Mouse (Mus musculus) urinary bladder, adult 18-20 months (tissue): Measurements from ENCODE around the gene Bcat1.

Experiments used
- DNase-seq, 2 experiments: peaks; one replicate each; pipeline ENCODE4 v3.0.0; 2022; ENCODE audit warnings: low spot score in 2 of 2, mixed read lengths in 2 of 2

Gene Bcat1

DNA sequence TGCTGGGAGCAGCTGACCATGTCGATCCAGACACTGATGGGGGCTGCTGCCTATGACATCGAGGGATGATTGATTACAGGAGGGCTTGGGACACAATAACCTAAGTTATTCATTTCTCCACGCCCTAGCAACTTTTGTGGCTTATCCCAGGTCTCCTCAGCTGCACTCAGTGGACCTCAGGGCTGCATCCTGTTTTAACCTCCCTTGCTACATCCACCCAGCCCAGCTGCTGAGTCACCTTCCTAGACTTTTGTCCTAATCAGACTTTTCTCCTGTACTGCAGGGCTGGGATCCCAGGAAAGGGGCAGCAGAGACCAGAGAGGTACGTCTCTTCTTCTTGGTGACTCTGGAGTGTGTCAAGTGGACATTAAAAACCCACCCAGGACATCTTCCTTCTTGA lies 19.9 kb downstream of the Bcat1 start:
- no peak for DNase-seq

- no peak for DNase-seq
Observed at GRCm38 (mm10) chr6:145055277-145055858, 20.6 kb downstream of the Bcat1 start.

- no peak for DNase-seq
Observed at GRCm38 (mm10) chr6:145052669-145053068, 23.3 kb downstream of the Bcat1 start.

- DNase-seq = no peak
Observed at GRCm38 (mm10) chr6:145050899-145051298, 25.1 kb downstream of the Bcat1 start.

- DNase-seq = no peak
Observed at GRCm38 (mm10) chr6:145048131-145048997, 27.6 kb downstream of the Bcat1 start.

- no peak for DNase-seq
Observed at GRCm38 (mm10) chr6:145047445-145047857, 28.5 kb downstream of the Bcat1 start.

DNA sequence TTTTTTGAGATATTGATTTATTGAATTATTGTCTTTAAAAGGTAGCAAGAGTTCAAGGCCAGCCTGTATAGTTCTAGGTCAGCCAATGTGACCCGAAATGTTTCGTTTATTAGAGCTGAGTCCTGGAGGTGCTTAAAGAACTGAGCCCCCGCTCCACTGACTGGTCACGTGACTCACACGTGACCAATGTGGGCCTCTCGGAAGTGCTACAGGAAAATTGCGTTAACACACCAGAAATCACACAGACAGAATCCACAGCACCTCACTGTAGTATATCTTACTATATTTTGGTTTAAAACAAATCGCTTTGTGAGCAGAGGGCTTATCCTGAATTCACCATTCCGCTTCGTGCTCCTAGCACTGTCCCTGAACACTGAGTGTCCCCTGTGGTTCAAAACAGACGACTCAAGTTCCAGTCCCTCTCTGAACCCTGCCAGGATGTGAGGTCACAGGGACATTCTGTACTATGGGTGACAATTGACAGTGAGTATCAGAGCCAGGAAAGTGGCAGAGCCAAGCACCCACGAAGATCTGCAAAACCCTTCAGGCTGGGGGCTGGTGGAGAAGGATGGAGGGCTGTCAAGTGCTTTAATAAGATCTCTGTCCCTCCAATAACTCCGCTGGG lies 29.6 kb downstream of the Bcat1 start:
- no peak for DNase-seq

GRCm38 (mm10) chr6:145044916-145045574 lies 30.9 kb downstream of the Bcat1 start:
- DNase-seq = no peak

GRCm38 (mm10) chr6:145040732-145041131 lies 35.3 kb downstream of the Bcat1 start:
- DNase-seq = no peak

DNA sequence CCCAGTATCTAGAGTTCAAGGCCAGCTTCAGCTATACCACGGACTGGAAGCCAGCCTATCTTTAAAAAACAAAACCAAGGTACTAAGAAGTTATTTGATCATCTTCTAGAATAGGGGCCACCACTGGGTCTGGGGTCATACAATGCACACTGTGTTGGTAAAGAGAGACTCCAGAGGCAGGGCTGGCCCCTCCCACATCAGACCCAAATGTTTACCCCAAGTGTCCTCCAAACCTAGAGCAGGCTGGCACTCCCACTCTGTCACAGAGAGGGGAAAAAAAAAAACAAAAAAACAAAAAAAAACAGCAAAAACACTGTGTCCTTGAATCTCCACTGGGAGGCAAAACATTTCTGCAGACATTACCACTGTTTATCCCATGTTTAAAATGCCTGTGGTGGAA lies 38.4 kb downstream of the Bcat1 start:
- no peak for DNase-seq

GRCm38 (mm10) chr6:145035412-145035811 lies 40.6 kb downstream of the Bcat1 start:
- no peak for DNase-seq

GRCm38 (mm10) chr6:145030587-145030986 lies 45.4 kb downstream of the Bcat1 start:
- no peak for DNase-seq

DNA sequence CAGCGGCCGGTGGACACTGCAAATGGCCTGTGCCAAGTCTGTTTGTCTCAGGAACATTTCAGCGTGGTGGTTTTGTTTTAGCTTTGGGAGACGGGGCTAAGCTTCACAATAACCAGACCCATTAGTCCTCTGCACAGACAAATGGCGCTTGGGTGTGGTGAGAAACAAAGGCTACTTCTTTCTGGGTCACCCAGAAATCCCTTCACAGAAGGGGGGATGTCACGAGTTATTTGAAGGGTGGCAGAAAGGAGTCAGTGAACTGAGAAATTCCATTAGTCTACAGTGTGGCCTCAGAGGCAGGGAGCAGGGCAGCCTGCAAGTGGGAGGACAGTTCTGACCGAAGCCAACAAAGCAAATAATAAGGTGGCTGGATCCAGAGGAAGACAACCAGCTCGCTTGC lies 52.0 kb downstream of the Bcat1 start:
- no peak for DNase-seq

- DNase-seq = no peak
Observed at GRCm38 (mm10) chr6:145022966-145023725, 52.8 kb downstream of the Bcat1 start.

- no peak for DNase-seq
Observed at GRCm38 (mm10) chr6:145022349-145022748, 53.6 kb downstream of the Bcat1 start.

DNA sequence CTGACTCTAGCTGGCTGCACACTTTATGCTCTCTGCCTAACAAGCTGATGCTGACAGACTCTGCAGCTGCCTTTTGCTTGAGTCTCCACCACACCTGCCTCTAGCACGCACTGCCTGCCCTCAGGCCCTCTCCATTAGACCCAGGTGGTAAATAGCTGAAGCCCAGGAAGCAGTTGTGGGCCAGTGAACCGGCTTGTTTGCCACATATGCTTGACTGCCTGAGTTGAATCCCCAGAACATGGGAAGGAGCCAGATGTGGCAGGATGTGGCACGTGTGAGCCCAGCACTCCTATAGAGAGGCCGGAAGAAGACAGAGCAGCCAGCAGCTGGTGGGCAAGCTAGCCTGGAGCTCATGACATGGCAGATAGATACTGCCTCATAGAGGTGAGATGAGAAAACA lies 55.4 kb downstream of the Bcat1 start:
- DNase-seq = no peak

- DNase-seq = no peak
Observed at GRCm38 (mm10) chr6:145018295-145018694, 57.7 kb downstream of the Bcat1 start.

GRCm38 (mm10) chr6:145017508-145017907 lies 58.5 kb downstream of the Bcat1 start:
- DNase-seq = no peak

- no peak for DNase-seq
Observed at GRCm38 (mm10) chr6:145016639-145017038, 59.3 kb downstream of the Bcat1 start.

GRCm38 (mm10) chr6:145014944-145015343 lies 61.0 kb downstream of the Bcat1 start:
- no peak for DNase-seq

DNA sequence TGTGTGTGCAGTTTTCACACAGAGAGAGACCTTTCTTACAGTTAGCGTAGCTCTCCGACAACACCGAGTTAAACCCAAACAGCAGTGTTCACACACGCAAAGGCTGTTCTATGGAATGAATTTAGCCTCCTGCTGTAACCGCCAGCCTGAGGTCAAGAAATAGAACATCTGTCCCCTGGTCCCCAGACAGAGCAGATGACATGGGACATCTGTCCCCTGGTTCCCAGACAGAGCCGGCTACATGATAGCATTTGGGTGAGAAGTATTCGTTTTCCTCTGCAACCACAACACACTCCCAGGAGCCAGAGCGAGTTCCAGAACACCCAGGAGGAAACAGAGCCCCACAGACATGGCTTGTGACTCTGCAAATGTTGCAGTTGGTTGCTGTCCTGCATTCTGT lies 63.3 kb downstream of the Bcat1 start:
- no peak for DNase-seq

GRCm38 (mm10) chr6:145011141-145011540 lies 64.8 kb downstream of the Bcat1 start:
- no peak for DNase-seq
